Mouse (Mus musculus) CH12F3 (cell line): ENCODE results near the gene Cops7a.

Experiments
- in situ Hi-C: fragments of 300-500 bp; cut with MboI; formaldehyde crosslinking; loops from 2 replicates; pipeline ENCODE4 v1.14.3; 2020; ENCODE audit warnings: low sequenced_read_pairs

Cops7a gene

DNA sequence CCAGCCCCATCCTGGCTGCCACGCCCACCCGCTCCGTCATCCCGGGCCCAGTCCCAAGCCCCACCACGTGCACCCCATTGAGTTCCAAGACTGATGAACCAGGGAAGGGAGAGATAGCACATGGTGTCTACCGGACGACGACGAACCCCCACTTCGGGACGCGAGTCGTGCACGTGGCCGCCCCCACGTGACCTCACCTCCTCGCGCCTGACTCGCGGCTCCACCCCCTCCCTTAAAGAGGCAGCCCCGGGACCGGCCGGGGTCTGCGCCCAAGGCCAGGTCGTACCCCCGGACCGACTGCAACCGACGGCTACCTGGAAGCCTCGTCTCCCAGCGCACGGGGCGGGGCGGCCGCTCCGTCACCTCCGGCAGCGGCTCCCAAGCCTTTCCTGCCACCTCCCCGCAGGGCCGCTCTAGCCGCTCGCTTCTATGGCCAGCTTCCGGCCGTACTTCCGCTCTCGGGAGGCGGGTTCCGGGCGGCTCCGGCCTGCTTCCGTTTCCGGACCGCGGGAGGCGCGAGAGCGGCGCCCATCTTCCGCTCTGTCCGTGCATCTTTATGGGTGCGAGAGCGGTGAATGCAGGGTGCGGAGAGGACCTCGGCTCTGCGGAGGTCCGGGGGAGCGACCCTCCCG is at the start of gene Cops7a:
Gene Cops7a (minus strand): TSS at position 451 of the 632 bp plus-strand sequence.
- in situ Hi-C loops: no loop called here

DNA sequence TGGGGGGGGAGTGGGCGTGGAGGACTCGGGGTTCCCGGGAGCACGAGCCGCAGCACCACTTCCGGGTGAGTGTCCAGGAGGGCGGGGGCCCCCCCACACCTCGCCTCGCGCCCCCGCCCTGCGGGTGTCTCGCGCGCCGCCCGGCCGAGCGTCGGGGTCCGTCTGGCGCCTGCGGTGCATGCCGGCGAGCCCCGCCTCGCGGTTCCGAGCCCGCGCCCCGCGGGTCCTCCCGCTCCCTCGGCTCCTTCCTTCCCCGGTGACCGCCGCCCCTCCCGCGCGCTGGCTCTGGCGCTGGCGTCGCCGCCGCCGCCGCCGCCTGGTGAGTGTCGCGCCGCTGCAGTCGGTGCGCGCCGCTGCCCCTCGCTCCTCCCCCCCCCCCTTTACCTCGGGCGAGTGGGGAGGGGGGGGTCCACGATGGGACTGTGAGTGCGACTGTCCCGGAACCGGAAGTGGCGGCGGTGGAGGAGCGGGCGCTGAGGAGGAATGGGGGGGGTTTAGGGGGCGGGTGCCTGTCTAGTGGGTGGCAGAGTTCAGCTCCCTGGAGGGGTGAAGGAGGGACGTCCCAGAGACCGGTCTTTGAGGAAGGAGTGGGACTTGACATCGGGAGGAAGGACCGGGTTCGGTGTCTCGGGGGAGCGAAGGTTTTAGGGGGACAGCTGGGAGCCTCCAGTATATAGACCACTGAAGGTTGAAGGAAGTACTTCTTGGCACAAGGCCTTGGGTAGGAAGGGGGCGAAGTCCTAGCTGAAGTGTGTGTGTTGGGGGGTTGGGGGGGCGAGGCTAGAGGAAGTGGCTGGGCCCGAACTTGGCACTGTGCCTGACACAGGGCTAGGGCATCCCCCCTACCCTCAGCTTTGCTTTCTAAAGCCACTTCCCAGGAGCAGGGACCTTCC is 44.1 kb upstream of the Cops7a start:
- in situ Hi-C loops: no loop called here

DNA sequence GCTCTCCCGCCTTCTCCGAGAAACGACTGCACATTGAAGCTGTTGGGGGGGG is 43.6 kb upstream of the Cops7a start, which contains the start of gene Zfp384:
Gene Zfp384 (plus strand): TSS at position 17 of the 52 bp plus-strand sequence.
- in situ Hi-C loops: no loop called here

GRCm38 (mm10) chr6:125008586-125009128 is 43.3 kb upstream of the Cops7a start:
- in situ Hi-C loops: no loop called here

GRCm38 (mm10) chr6:125008060-125008459 is 42.7 kb upstream of the Cops7a start:
- in situ Hi-C loops: no loop called here

DNA sequence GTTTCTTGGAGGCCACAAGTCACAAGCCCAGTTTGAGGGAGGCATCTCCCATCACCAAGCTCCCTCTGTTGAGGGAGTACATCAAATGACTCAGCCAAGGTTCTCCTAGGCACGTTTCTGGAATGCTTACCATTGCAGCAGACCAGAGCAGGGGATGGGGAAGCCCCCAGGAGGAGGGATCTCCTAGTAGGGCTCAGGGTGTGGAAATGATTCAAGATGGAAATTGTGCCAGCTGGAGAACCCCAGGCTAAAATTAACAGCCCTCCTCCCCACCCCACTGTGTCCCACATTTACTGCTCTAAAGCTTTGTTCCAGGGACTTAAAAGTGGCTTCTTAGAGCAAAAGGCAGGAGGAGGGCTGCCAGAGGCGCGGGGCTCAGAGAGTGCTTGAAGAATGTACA is 39.7 kb upstream of the Cops7a start:
- in situ Hi-C loops: no loop called here

DNA sequence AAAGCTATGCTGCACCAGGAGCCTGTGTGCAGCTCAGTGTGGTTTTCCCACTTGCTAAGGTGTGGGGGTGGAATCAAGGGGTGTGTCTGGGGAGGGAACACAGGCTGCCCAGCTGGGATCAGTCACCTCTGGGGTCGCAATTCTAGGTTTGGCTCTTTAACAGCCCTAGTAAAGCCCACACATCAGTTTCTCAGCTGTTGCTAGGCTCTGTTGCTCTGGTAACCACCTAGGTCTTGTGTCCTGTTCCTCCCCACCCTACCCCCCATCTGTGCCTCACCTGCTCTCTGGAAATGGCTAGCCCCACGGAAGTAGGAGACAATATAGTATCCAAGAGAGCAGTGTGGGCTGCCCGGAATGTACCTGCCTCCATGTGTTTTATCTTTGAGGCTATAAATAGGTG is 38.4 kb upstream of the Cops7a start:
- in situ Hi-C loops: no loop called here

DNA sequence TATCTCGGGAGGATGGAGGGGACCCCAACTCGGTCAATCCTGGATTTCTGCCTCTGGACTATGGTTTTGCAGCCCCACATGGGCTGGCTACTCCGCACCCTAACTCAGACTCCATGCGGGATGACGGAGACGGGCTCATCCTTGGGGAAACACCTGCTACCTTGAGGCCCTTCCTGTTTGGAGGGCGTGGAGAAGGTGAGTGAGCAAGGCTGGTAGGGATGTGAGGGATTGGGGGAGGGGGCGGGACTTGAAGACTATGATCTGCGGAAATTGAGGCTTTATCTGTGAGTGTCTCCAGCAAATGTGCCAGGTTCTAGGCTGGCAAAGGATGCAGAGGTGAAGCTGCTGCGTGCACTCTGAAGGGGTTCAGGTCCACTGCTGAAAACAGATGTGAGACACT is 34.2 kb upstream of the Cops7a start:
- in situ Hi-C loops: no loop called here

- in situ Hi-C loops: no loop called here
Observed at GRCm38 (mm10) chr6:124999091-124999490, 33.8 kb upstream of the Cops7a start.

DNA sequence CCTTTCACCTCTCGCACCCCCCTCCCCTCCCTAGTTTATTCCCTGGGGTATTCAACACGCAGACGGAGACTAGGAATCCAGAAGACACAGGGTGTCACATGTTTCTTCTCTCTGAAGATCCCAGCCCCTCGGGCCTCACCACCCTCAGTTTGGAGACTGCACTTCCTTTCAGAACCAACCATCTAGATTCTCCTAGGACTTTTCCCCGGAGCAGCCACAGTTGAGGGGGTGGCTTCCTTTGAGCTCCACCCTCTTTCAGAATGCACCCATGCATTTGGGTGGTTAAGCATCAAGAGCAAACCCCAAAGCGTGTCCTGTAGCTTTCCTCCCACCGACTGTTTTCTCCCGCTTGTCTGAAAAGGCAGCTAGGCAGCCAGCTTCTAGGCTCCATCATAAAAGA is 32.7 kb upstream of the Cops7a start:
- in situ Hi-C loops: no loop called here

DNA sequence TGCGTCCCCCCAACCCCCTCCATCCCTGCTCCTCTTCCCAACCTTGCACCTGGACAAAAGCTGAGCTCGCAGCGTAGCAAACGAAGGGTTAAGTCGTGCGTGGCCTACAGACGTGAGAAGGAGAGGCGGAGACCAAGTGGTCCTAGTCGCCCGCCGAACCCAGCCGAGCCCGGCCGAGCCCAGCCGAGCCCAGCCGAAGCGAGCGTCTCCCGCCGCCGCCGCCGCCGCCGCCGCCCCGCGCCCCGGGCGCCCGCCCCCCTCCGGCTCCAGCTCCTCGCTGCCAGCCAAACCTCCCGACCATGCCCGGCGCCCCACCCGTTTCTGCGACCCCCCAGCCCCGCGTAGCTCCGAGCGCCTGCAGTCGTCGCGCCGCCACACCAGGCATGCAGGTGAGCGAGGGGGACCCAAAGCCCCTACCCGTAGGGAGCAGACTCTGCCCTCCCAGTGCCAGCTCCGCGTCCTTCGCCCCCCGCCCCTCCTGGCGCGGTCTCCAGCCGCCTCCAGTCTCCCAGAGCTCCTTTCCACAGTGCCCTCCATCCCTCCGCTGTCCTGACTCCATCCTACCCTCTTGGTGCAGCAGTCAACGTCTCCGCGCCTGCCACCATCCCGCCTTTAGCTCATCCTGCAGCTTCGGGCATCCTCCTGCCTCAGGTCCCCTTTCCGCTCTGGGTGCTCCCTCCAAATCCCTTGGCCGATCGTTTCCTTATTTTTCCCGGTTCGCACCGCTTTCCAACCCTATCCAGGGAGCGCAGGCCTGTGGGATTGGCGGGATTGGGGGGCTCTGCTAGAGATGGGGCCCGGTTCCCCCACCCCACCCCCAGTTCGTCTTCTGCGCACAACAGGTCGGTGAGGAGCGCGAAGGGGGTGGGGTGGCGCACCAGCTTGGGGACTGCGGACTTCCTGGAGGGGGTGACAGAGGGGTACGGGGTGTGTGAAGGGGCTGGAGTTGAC is 31.5 kb upstream of the Cops7a start, which contains the start of gene Pianp:
Gene Pianp (plus strand): TSS at position 144 of the 951 bp plus-strand sequence.
- in situ Hi-C loops: no loop called here

- in situ Hi-C loops: no loop called here
Observed at GRCm38 (mm10) chr6:124995831-124996403, 30.6 kb upstream of the Cops7a start.

- in situ Hi-C loops: no loop called here
Observed at GRCm38 (mm10) chr6:124995246-124995645, 29.9 kb upstream of the Cops7a start.

- in situ Hi-C loops: no loop called here
Observed at GRCm38 (mm10) chr6:124993876-124994275, 28.5 kb upstream of the Cops7a start.

GRCm38 (mm10) chr6:124993365-124993764 is 28.0 kb upstream of the Cops7a start:
- in situ Hi-C loops: no loop called here

- in situ Hi-C loops: no loop called here
Observed at GRCm38 (mm10) chr6:124992241-124992640, 26.9 kb upstream of the Cops7a start.

GRCm38 (mm10) chr6:124967766-124968165 is 2.4 kb upstream of the Cops7a start:
- in situ Hi-C loops: no loop called here

GRCm38 (mm10) chr6:124966466-124967118 is 1.3 kb upstream of the Cops7a start:
- in situ Hi-C loops: no loop called here

- in situ Hi-C loops: no loop called here
Observed at GRCm38 (mm10) chr6:124965747-124966146, 409 bp upstream of the Cops7a start.

DNA sequence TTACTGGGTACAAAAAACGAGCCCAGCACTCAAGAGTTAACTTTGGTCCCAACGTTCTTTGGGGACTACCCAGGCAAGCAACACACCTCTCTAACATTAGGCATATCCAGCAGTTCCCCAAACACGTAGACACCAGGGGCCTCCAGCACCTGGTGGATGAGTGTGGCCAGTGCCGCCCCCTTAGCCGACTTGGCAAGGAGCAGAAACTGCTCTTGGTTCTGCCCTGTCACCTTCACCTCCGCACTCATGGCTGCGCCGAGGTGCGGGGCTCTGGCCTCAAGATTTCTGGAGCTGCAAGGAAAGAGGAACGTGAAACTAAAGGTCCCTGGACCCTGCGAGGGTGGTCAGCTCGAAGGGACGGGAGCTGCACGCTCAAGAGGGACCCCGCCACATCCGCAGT is 700 bp downstream of the Cops7a start:
- in situ Hi-C loops: no loop called here
